Mouse (Mus musculus): Measurements from ENCODE around the gene Ormdl1. TPM values are rescaled to one million over a fixed set of nuclear protein-coding genes. Genes with fewer than 3 reads are reported as not detected.

The Ormdl1 gene
- total RNA-seq, 2 experiments from 2014 or later, result 27.2 to 31.0 TPM

Other genes with a start within 250 kb of the Ormdl1 start
- gene Mstn, start 235.5 kb upstream of the Ormdl1 start, total RNA-seq (2015; ENCODE audit: low replicate concordance), result not detected in 2 replicates
- gene Mstn, start 235.5 kb upstream of the Ormdl1 start, total RNA-seq (2017; ENCODE audit: low replicate concordance), result not detected in 2 replicates
- not detected in 2 replicates for gene 1700019A02Rik, start 109.5 kb upstream of the Ormdl1 start, total RNA-seq (2015; ENCODE audit: low replicate concordance)
- not detected in 2 replicates for gene 1700019A02Rik, start 109.5 kb upstream of the Ormdl1 start, total RNA-seq (2017; ENCODE audit: low replicate concordance)
- gene Pms1, start 77 bp upstream of the Ormdl1 start, total RNA-seq (2015; ENCODE audit: low replicate concordance), result 13.4 and 18.7 TPM in 2 replicates
- 10.2 and 16.7 TPM in 2 replicates for gene Pms1, start 77 bp upstream of the Ormdl1 start, total RNA-seq (2017; ENCODE audit: low replicate concordance)
- not detected in 2 replicates for gene Gm28778, start within 50 bp of the Ormdl1 start, total RNA-seq (2015; ENCODE audit: low replicate concordance)
- gene Gm28778, start within 50 bp of the Ormdl1 start, total RNA-seq (2017; ENCODE audit: low replicate concordance), result not detected in 2 replicates
- gene Osgepl1, start 16.5 kb downstream of the Ormdl1 start, total RNA-seq (2015; ENCODE audit: low replicate concordance), result 10.1 and 49.9 TPM in 2 replicates
- 20.1 and 26.4 TPM in 2 replicates for gene Osgepl1, start 16.5 kb downstream of the Ormdl1 start, total RNA-seq (2017; ENCODE audit: low replicate concordance)
- not detected in 2 replicates for gene Asdurf, start 55.5 kb downstream of the Ormdl1 start, total RNA-seq (2015; ENCODE audit: low replicate concordance)
- gene Asdurf, start 55.5 kb downstream of the Ormdl1 start, total RNA-seq (2017; ENCODE audit: low replicate concordance), result 6.0 and 55.6 TPM in 2 replicates
- gene Gm28551, start 55.6 kb downstream of the Ormdl1 start, total RNA-seq (2015; ENCODE audit: low replicate concordance), result not detected in 2 replicates
- gene Gm28551, start 55.6 kb downstream of the Ormdl1 start, total RNA-seq (2017; ENCODE audit: low replicate concordance), result not detected in 2 replicates
- 62.3 and 96.8 TPM in 2 replicates for gene Asnsd1, start 55.7 kb downstream of the Ormdl1 start, total RNA-seq (2015; ENCODE audit: low replicate concordance)
- 32.8 and 44.5 TPM in 2 replicates for gene Asnsd1, start 55.7 kb downstream of the Ormdl1 start, total RNA-seq (2017; ENCODE audit: low replicate concordance)

Measured in erythroid progenitor cell, adult 5-6 weeks (primary cell).